Comparison of ENCODE assay signal across 17 mouse cellular contexts in genomic region chr7:121215735-121216134, GRCm38 (mm10).
"Had no signal": no experiment of that assay in that cellular context is flagged by ENCODE, and none has a peak within 500 bp of the region (broad histone marks: within the 10 kb centered on the region; RNA-seq: fewer than 3 reads in every experiment).

No protein-coding gene starts in this region.

- DNase-seq: lung, adult 18-20 months; lung, postnatal 10 days; lung, postnatal 4 days; retina, postnatal 1 day; right cerebral cortex, adult 18-20 months; right cerebral cortex, postnatal 25 days; spleen, adult 18-20 months; thymus, adult 2 months; thymus, postnatal 25 days; thymus, postnatal 4 days had no signal

- ATAC-seq: midbrain, embryonic 16.5 days had no signal

- H3K9ac ChIP-seq: lung, embryonic 14.5 days; midbrain, embryonic 12.5 days; neural tube, embryonic 13.5 days; neural tube, embryonic 15.5 days had no signal

- H3K27ac ChIP-seq: midbrain, embryonic 10.5 days; midbrain, embryonic 12.5 days had no signal

- H3K4me1 ChIP-seq: midbrain, embryonic 10.5 days; midbrain, embryonic 12.5 days had no signal

- H3K4me3 ChIP-seq: midbrain, embryonic 10.5 days; midbrain, embryonic 12.5 days; myocyte; neural tube, embryonic 13.5 days; neural tube, embryonic 15.5 days had no signal

- H3K27me3 ChIP-seq: midbrain, embryonic 12.5 days; neural tube, embryonic 13.5 days; neural tube, embryonic 15.5 days had no signal

- H3K4me2 ChIP-seq: lung, embryonic 14.5 days; midbrain, embryonic 12.5 days; neural tube, embryonic 13.5 days; neural tube, embryonic 15.5 days had no signal

- H3K9me3 ChIP-seq: midbrain, embryonic 10.5 days; midbrain, embryonic 12.5 days; neural tube, embryonic 13.5 days; neural tube, embryonic 15.5 days had no signal

- H3K36me3 ChIP-seq: midbrain, embryonic 10.5 days; midbrain, embryonic 12.5 days; neural tube, embryonic 13.5 days; neural tube, embryonic 15.5 days had no signal
